Mouse (Mus musculus) spleen, adult 2 months (tissue): Measurements from ENCODE around the gene Hsdl2.

Experiments used
- CTCF ChIP-seq: fragments of 200-500 bp; IDR thresholded peaks from 2 replicates; pipeline ENCODE4 v1.5.1; 2011; ENCODE audit warnings: mild to moderate bottlenecking, inconsistent platforms; ENCODE audit not compliant: insufficient read depth, insufficient read length, insufficient replicate concordance; ENCODE audit errors: extremely low read depth
- POLR2A ChIP-seq: fragments of 200-500 bp; IDR thresholded peaks from 2 replicates; pipeline ENCODE4 v1.6.1; 2011; ENCODE audit warnings: low read depth, low read length, inconsistent platforms

- no peak for TF ChIP-seq POLR2A
- TF ChIP-seq CTCF: no peak
Observed at GRCm38 (mm10) chr4:59610411-59610810, 29.0 kb downstream of the Hsdl2 start.
